Mouse (Mus musculus) testis, adult 2 months (tissue): ENCODE results near the gene Hist1h1d.

Source experiments
- CTCF ChIP-seq: fragments of 200-500 bp; IDR thresholded peaks from 2 replicates; pipeline ENCODE4 v1.5.1; 2012; ENCODE audit warnings: low read depth, mild to moderate bottlenecking, inconsistent platforms, low read length, moderate library complexity; ENCODE audit not compliant: control insufficient read depth, insufficient read depth, insufficient replicate concordance
- POLR2A ChIP-seq: fragments of 200-500 bp; IDR thresholded peaks from 2 replicates; pipeline ENCODE4 v1.6.1; 2012; ENCODE audit warnings: low read depth, mild to moderate bottlenecking, inconsistent platforms, low read length, moderate library complexity; ENCODE audit not compliant: control insufficient read depth

DNA sequence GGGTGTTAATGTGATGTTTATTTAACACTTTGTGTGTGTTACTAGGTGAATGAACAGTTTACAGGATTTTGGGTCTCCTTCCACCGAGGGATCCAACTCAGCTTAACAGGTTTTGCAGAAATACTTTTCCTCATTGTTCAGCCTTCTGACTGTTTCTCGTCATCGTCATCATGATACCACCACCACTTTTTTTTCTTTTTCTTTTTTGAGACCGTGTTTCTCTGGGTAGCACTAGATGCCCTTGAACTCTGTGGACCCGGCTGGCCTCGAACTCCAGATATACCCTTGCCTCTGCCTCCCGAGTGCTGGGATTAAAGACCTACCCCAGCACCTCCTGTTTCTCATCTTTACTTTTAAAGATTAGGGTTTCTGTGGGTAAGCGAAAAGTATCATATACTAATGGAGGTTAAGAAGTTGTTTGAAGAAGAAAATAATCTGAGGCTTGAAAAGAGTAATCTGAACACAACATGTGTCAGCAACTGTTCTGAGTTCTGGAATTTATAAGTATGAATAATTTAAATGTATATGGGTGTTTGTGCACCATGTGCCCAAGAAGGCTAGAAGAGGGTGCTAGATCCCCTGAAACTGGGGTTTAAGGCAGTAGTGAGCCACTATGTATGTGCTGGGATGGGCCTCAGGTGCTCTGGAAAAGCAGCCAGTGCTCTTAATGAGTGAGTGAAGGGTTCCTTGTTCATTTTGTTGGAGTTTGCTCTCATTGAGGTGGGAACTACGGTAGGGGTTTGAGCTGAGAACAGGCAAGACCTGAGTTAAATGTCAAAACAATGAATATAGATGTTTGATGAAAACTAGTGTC, 20.6 kb upstream of the Hist1h1d start:
- no peak for TF ChIP-seq CTCF
- no peak for TF ChIP-seq POLR2A
